Mouse (Mus musculus): ENCODE measurements around the gene Rwdd4a.

DNA sequence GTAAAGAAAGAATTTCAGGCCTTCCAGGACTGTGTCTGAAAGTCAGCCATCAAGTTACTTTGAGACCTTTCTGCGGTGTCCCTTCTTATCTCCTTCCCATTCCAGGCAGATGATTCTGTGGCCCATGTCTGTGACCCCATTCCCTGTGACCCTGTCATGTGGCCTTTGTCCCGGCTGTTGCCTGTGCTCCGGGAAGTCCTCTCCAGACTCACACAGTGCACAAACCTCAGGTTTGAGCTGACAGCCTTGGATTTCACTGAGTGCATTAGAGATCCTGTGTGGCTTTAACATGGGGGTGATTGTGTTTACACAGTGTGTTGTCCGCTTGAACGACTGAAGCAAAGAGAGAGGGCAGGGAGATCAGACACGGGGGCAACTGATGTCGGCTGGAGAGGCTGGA is 24.8 kb downstream of the Rwdd4a start:
- TF ChIP-seq CTCF (IDR thresholded peaks at IDR 0.05; ENCODE audit: low read depth) (no peak), EP300 (IDR thresholded peaks at IDR 0.05; ENCODE audit: low read depth) (no peak)
